Mouse (Mus musculus) intestine, embryonic 15.5 days (tissue): ENCODE data around the gene Ankfy1. TPM values are rescaled to one million over a fixed set of nuclear protein-coding genes. Genes with fewer than 3 reads are reported as not detected.

Experiments
- ATAC-seq: fragments of 200-750 bp; cut with Nextera tagmentation; 2 replicates; pipeline ENCODE4 v1.8.0; 2017; ENCODE audit warnings: moderate TSS enrichment, moderate library complexity
- H3K27ac ChIP-seq: fragments of 300-500 bp; sonication (generic); 2 replicates; pipeline ENCODE4 v1.5.1; 2015; ENCODE audit warnings: mild to moderate bottlenecking, inconsistent platforms
- H3K27me3 ChIP-seq: fragments of 300-500 bp; sonication (generic); replicated peaks from 2 replicates; pipeline ENCODE4 v1.6.1; 2015; ENCODE audit warnings: inconsistent platforms
- H3K36me3 ChIP-seq: fragments of 300-500 bp; sonication (generic); 2 replicates; pipeline ENCODE4 v1.6.1; 2015; ENCODE audit warnings: inconsistent platforms
- H3K4me1 ChIP-seq: fragments of 300-500 bp; sonication (generic); replicated peaks from 2 replicates; pipeline ENCODE4 v1.6.1; 2015; ENCODE audit warnings: inconsistent platforms
- H3K4me2 ChIP-seq: fragments of 300-500 bp; sonication (generic); replicated peaks from 2 replicates; pipeline ENCODE4 v1.6.1; 2015; ENCODE audit warnings: mild to moderate bottlenecking, inconsistent platforms
- H3K4me3 ChIP-seq: fragments of 300-500 bp; sonication (generic); replicated peaks from 2 replicates; pipeline ENCODE4 v1.5.1; 2015; ENCODE audit warnings: inconsistent platforms
- H3K9ac ChIP-seq: fragments of 300-500 bp; sonication (generic); 2 replicates; pipeline ENCODE4 v1.6.1; 2015; ENCODE audit warnings: inconsistent platforms
- H3K9me3 ChIP-seq: fragments of 300-500 bp; sonication (generic); 2 replicates; pipeline ENCODE4 v1.6.1; 2016; ENCODE audit warnings: inconsistent platforms
- WGBS: fragments of 180-500 bp; shearing (Covaris S2); methylation state at CpG from one replicate; pipeline ENCODE4 v1.1.7; 2015; 5-methylcytosine and 5-hydroxymethylcytosine counted together
- polyA plus RNA-seq: library from polyadenylated mRNA; unstranded; fragments of >200 nt; fragmentation: Nextera tagmentation; extraction: Ambion mirVana; gene quantifications from 2 replicates; pipeline ENCODE4 v1.2.1, GENCODE M21; 2015

The Ankfy1 gene
- polyA plus RNA-seq, 1 experiment from 2014 or later = 19.0 TPM

GRCm38 (mm10) chr11:72796773-72797338 lies 107.0 kb downstream of the Ankfy1 start:
- Histone ChIP-seq H3K9ac (peak overlapping the region; percentile 77), H3K27me3 (no peaks in the 10 kb centered on the region), H3K36me3 (no peaks in the 10 kb centered on the region), H3K27ac (peak overlapping the region; percentile 59; the same call in 1 of the 2 replicates), H3K9me3 (no peaks in the 10 kb centered on the region), H3K4me3 (peak overlapping the region; percentile 94), H3K4me1 (no peaks in the 10 kb centered on the region), H3K4me2 (peak overlapping the region; percentile 74)
- 11% methylated on average over 10 of the region's 10 CpGs for WGBS
- no peak for ATAC-seq

- H3K9ac ChIP-seq = no peak overlapping the region
- ATAC-seq = no peak
- no peak overlapping the region for H3K4me2 ChIP-seq
- H3K9me3 ChIP-seq = no peaks in the 10 kb centered on the region
- H3K27ac ChIP-seq = no peak overlapping the region
- no peaks in the 10 kb centered on the region for H3K36me3 ChIP-seq
- no peaks in the 10 kb centered on the region for H3K4me1 ChIP-seq
- H3K4me3 ChIP-seq = no peak overlapping the region
- H3K27me3 ChIP-seq = no peaks in the 10 kb centered on the region
These were observed 108.3 kb downstream of the Ankfy1 start for GRCm38 (mm10) chr11:72798112-72798511.

- H3K9ac ChIP-seq = no peak overlapping the region
- no peaks in the 10 kb centered on the region for H3K9me3 ChIP-seq
- no peak overlapping the region for H3K27ac ChIP-seq
- H3K27me3 ChIP-seq = no peaks in the 10 kb centered on the region
- peaks cover 5% of the 10 kb centered on the region for H3K4me1 ChIP-seq
- ATAC-seq = peak; percentile 75
- H3K36me3 ChIP-seq = no peaks in the 10 kb centered on the region
- no peak overlapping the region for H3K4me3 ChIP-seq
- no peak overlapping the region for H3K4me2 ChIP-seq
These were observed 111.4 kb downstream of the Ankfy1 start for GRCm38 (mm10) chr11:72801182-72801581.

- ATAC-seq = no peak
- Histone ChIP-seq H3K4me3 (no peak overlapping the region), H3K9me3 (no peaks in the 10 kb centered on the region), H3K27me3 (no peaks in the 10 kb centered on the region), H3K27ac (no peak overlapping the region), H3K4me1 (peaks cover 8% of the 10 kb centered on the region), H3K4me2 (no peak overlapping the region), H3K36me3 (no peaks in the 10 kb centered on the region), H3K9ac (no peak overlapping the region)
- WGBS = 86% methylated on average over 3 of the region's 3 CpGs
These were observed 113.2 kb downstream of the Ankfy1 start for GRCm38 (mm10) chr11:72803038-72803437.

- no peaks in the 10 kb centered on the region for H3K27me3 ChIP-seq
- no peak overlapping the region for H3K9ac ChIP-seq
- H3K27ac ChIP-seq = no peak overlapping the region
- no peak for ATAC-seq
- no peaks in the 10 kb centered on the region for H3K9me3 ChIP-seq
- H3K4me2 ChIP-seq = no peak overlapping the region
- no peaks in the 10 kb centered on the region for H3K36me3 ChIP-seq
- H3K4me3 ChIP-seq = no peak overlapping the region
- H3K4me1 ChIP-seq = peaks cover 8% of the 10 kb centered on the region
These were observed 114.8 kb downstream of the Ankfy1 start for GRCm38 (mm10) chr11:72804586-72804985.

GRCm38 (mm10) chr11:72805232-72805631 lies 115.4 kb downstream of the Ankfy1 start:
- Histone ChIP-seq H3K27ac (no peak overlapping the region), H3K4me1 (peaks cover 8% of the 10 kb centered on the region), H3K4me2 (no peak overlapping the region), H3K27me3 (no peaks in the 10 kb centered on the region), H3K36me3 (no peaks in the 10 kb centered on the region), H3K9me3 (no peaks in the 10 kb centered on the region), H3K4me3 (no peak overlapping the region), H3K9ac (no peak overlapping the region)
- peak; percentile 52; the same call in 1 of the 2 replicates for ATAC-seq
- WGBS = 79% methylated on average over 3 of the region's 3 CpGs

- Histone ChIP-seq H3K4me1 (peaks cover 8% of the 10 kb centered on the region), H3K9ac (no peak overlapping the region), H3K9me3 (no peaks in the 10 kb centered on the region), H3K4me2 (no peak overlapping the region), H3K36me3 (no peaks in the 10 kb centered on the region), H3K27ac (no peak overlapping the region), H3K27me3 (no peaks in the 10 kb centered on the region), H3K4me3 (no peak overlapping the region)
- 73% methylated on average over 2 of the region's 2 CpGs for WGBS
- no peak for ATAC-seq
These were observed 116.8 kb downstream of the Ankfy1 start for GRCm38 (mm10) chr11:72806556-72806955.

- no peaks in the 10 kb centered on the region for H3K9me3 ChIP-seq
These were observed 118.2 kb downstream of the Ankfy1 start for GRCm38 (mm10) chr11:72807992-72808391.

GRCm38 (mm10) chr11:72813687-72814086 lies 123.9 kb downstream of the Ankfy1 start:
- ATAC-seq = no peak
- no peak overlapping the region for H3K27ac ChIP-seq
- H3K36me3 ChIP-seq = peaks cover 5% of the 10 kb centered on the region; the same call in 1 of the 2 replicates
- H3K27me3 ChIP-seq = no peaks in the 10 kb centered on the region
- no peak overlapping the region for H3K4me2 ChIP-seq
- H3K4me1 ChIP-seq = no peaks in the 10 kb centered on the region
- no peak overlapping the region for H3K9ac ChIP-seq
- no peak overlapping the region for H3K4me3 ChIP-seq
- 97% methylated on average over 5 of the region's 5 CpGs for WGBS
- H3K9me3 ChIP-seq = no peaks in the 10 kb centered on the region

More at GRCm38 (mm10) chr11:72807992-72808391, 118.2 kb downstream of the Ankfy1 start:
- Histone ChIP-seq H3K27me3 (no peaks in the 10 kb centered on the region), H3K4me2 (no peak overlapping the region), H3K9ac (no peak overlapping the region), H3K36me3 (no peaks in the 10 kb centered on the region), H3K4me3 (no peak overlapping the region), H3K27ac (no peak overlapping the region), H3K4me1 (peaks cover 8% of the 10 kb centered on the region)
- ATAC-seq = peak; percentile 83
- 67% methylated on average over 4 of the region's 4 CpGs for WGBS

GRCm38 (mm10) chr11:72814188-72814587 lies 124.4 kb downstream of the Ankfy1 start:
- Histone ChIP-seq H3K4me1 (no peaks in the 10 kb centered on the region), H3K9me3 (no peaks in the 10 kb centered on the region), H3K27me3 (no peaks in the 10 kb centered on the region), H3K36me3 (peaks cover 5% of the 10 kb centered on the region; the same call in 1 of the 2 replicates), H3K4me2 (no peak overlapping the region), H3K27ac (no peak overlapping the region), H3K9ac (no peak overlapping the region), H3K4me3 (no peak overlapping the region)
- no peak for ATAC-seq
- WGBS = 79% methylated on average over 2 of the region's 2 CpGs

- ATAC-seq = no peak
- 80% methylated on average over 1 of the region's 1 CpGs for WGBS
- Histone ChIP-seq H3K9ac (no peak overlapping the region), H3K27me3 (no peaks in the 10 kb centered on the region), H3K27ac (no peak overlapping the region), H3K4me2 (no peak overlapping the region), H3K9me3 (no peaks in the 10 kb centered on the region), H3K4me1 (no peaks in the 10 kb centered on the region), H3K36me3 (peaks cover 7% of the 10 kb centered on the region; the same call in 1 of the 2 replicates), H3K4me3 (no peak overlapping the region)
These were observed 127.1 kb downstream of the Ankfy1 start for GRCm38 (mm10) chr11:72816859-72817258.

- WGBS = 90% methylated on average over 7 of the region's 7 CpGs
- no peak overlapping the region for H3K4me3 ChIP-seq
- no peak for ATAC-seq
These were observed 128.3 kb downstream of the Ankfy1 start for GRCm38 (mm10) chr11:72818067-72818466.

GRCm38 (mm10) chr11:72821041-72821440 lies 131.2 kb downstream of the Ankfy1 start:
- peak; percentile 58 for ATAC-seq
- H3K4me1 ChIP-seq = no peaks in the 10 kb centered on the region
- H3K27ac ChIP-seq = no peak overlapping the region
- H3K27me3 ChIP-seq = no peaks in the 10 kb centered on the region
- peaks cover 15% of the 10 kb centered on the region for H3K36me3 ChIP-seq
- no peak overlapping the region for H3K4me2 ChIP-seq
- WGBS = 77% methylated on average over 7 of the region's 7 CpGs
- no peak overlapping the region for H3K9ac ChIP-seq
- H3K9me3 ChIP-seq = no peaks in the 10 kb centered on the region
- H3K4me3 ChIP-seq = no peak overlapping the region

More at GRCm38 (mm10) chr11:72818067-72818466, 128.3 kb downstream of the Ankfy1 start:
- Histone ChIP-seq H3K9me3 (no peaks in the 10 kb centered on the region), H3K9ac (no peak overlapping the region), H3K27me3 (no peaks in the 10 kb centered on the region), H3K36me3 (peaks cover 7% of the 10 kb centered on the region; the same call in 1 of the 2 replicates), H3K27ac (no peak overlapping the region), H3K4me2 (no peak overlapping the region), H3K4me1 (no peaks in the 10 kb centered on the region)
